Mouse (Mus musculus): ENCODE results near the gene Dnajb14. TPM values are rescaled to one million over a fixed set of nuclear protein-coding genes. Genes with fewer than 3 reads are reported as not detected.

The Dnajb14 gene
- polyA plus RNA-seq, 1 experiment from 2014 or later = 12.1 TPM

GRCm38 (mm10) chr3:137918932-137919311 lies 51.4 kb downstream of the Dnajb14 start:
- Histone ChIP-seq H3K9ac (ENCODE audit: low read depth, low read length) (peak overlapping the region; percentile 64), H3K4me3 (replicated peaks; ENCODE audit: low read depth, low read length) (peak overlapping the region; percentile 65), H3K9me3 (replicated peaks; ENCODE audit: low read length) (no peaks in the 10 kb centered on the region), H3K4me1 (replicated peaks; ENCODE audit: insufficient read depth, low read length) (no peaks in the 10 kb centered on the region; the same call in 1 of the 2 replicates), H3K4me2 (ENCODE audit: low read length) (peak overlapping the region; percentile 73), H3K27me3 (ENCODE audit: insufficient read depth, low read length) (no peaks in the 10 kb centered on the region), H3K36me3 (ENCODE audit: insufficient read depth, low read length) (peaks cover 10% of the 10 kb centered on the region), H3K27ac (peak overlapping the region; percentile 87)
- ATAC-seq (replicated peaks; ENCODE audit: low FRiP score, low read depth) (peak; percentile 53), DNase-seq (ENCODE audit: low spot score) (no peak)
- 16% methylated on average over 6 of the region's 6 CpGs for WGBS
- TF ChIP-seq CTCF (IDR thresholded peaks at IDR 0.05; ENCODE audit: low read depth) = no peak

GRCm38 (mm10) chr3:137919398-137919797 lies 51.9 kb downstream of the Dnajb14 start:
- no peaks in the 10 kb centered on the region for H3K27me3 ChIP-seq (ENCODE audit: insufficient read depth, low read length)
- DNase-seq (ENCODE audit: low spot score) = no peak
- H3K27ac ChIP-seq = no peak overlapping the region
- peaks cover 11% of the 10 kb centered on the region for H3K36me3 ChIP-seq (ENCODE audit: insufficient read depth, low read length)
- no peaks in the 10 kb centered on the region for H3K9me3 ChIP-seq (replicated peaks; ENCODE audit: low read length)
- WGBS = 83% methylated on average over 7 of the region's 7 CpGs
- no peak for ATAC-seq (replicated peaks; ENCODE audit: low FRiP score, low read depth)
- H3K4me1 ChIP-seq (replicated peaks; ENCODE audit: insufficient read depth, low read length) = no peaks in the 10 kb centered on the region; the same call in 1 of the 2 replicates
- TF ChIP-seq CTCF (IDR thresholded peaks at IDR 0.05; ENCODE audit: low read depth) = no peak
- 0 out of 2 replicates have a peak overlapping the region, but pooled peaks have one; percentile 64 for H3K9ac ChIP-seq (ENCODE audit: low read depth, low read length)
- peak overlapping the region; percentile 65 for H3K4me3 ChIP-seq (replicated peaks; ENCODE audit: low read depth, low read length)
- peak overlapping the region; percentile 73 for H3K4me2 ChIP-seq (ENCODE audit: low read length)

- Histone ChIP-seq H3K4me1 (replicated peaks; ENCODE audit: insufficient read depth, low read length) (no peaks in the 10 kb centered on the region; the same call in 1 of the 2 replicates), H3K9ac (ENCODE audit: low read depth, low read length) (no peak overlapping the region), H3K4me3 (replicated peaks; ENCODE audit: low read depth, low read length) (no peak overlapping the region), H3K4me2 (ENCODE audit: low read length) (no peak overlapping the region), H3K27me3 (ENCODE audit: insufficient read depth, low read length) (no peaks in the 10 kb centered on the region), H3K9me3 (replicated peaks; ENCODE audit: low read length) (no peaks in the 10 kb centered on the region), H3K36me3 (ENCODE audit: insufficient read depth, low read length) (peaks cover 11% of the 10 kb centered on the region), H3K27ac (no peak overlapping the region)
- ATAC-seq (replicated peaks; ENCODE audit: low FRiP score, low read depth) (no peak), DNase-seq (ENCODE audit: low spot score) (no peak)
- WGBS = 86% methylated on average over 4 of the region's 4 CpGs
- TF ChIP-seq CTCF (IDR thresholded peaks at IDR 0.05; ENCODE audit: low read depth) = no peak
Measured at GRCm38 (mm10) chr3:137920594-137920993, 53.1 kb downstream of the Dnajb14 start.

- Histone ChIP-seq H3K27me3 (ENCODE audit: insufficient read depth, low read length) (no peaks in the 10 kb centered on the region), H3K9me3 (replicated peaks; ENCODE audit: low read length) (no peaks in the 10 kb centered on the region), H3K27ac (no peak overlapping the region), H3K9ac (ENCODE audit: low read depth, low read length) (no peak overlapping the region), H3K4me2 (ENCODE audit: low read length) (no peak overlapping the region), H3K36me3 (ENCODE audit: insufficient read depth, low read length) (peaks cover 18% of the 10 kb centered on the region), H3K4me1 (replicated peaks; ENCODE audit: insufficient read depth, low read length) (no peaks in the 10 kb centered on the region), H3K4me3 (replicated peaks; ENCODE audit: low read depth, low read length) (no peak overlapping the region)
- ATAC-seq (replicated peaks; ENCODE audit: low FRiP score, low read depth) (no peak), DNase-seq (ENCODE audit: low spot score) (no peak)
- no peak for TF ChIP-seq CTCF (IDR thresholded peaks at IDR 0.05; ENCODE audit: low read depth)
- 94% methylated on average over 4 of the region's 4 CpGs for WGBS
Measured at GRCm38 (mm10) chr3:137927010-137927409, 59.5 kb downstream of the Dnajb14 start.

GRCm38 (mm10) chr3:137929940-137930339 lies 62.5 kb downstream of the Dnajb14 start:
- ATAC-seq (replicated peaks; ENCODE audit: low FRiP score, low read depth) (no peak), DNase-seq (ENCODE audit: low spot score) (no peak)
- no peaks in the 10 kb centered on the region for H3K27me3 ChIP-seq (ENCODE audit: insufficient read depth, low read length)
- H3K4me2 ChIP-seq (ENCODE audit: low read length) = no peak overlapping the region
- H3K4me3 ChIP-seq (replicated peaks; ENCODE audit: low read depth, low read length) = no peak overlapping the region
- H3K36me3 ChIP-seq (ENCODE audit: insufficient read depth, low read length) = peaks cover 12% of the 10 kb centered on the region
- TF ChIP-seq CTCF (IDR thresholded peaks at IDR 0.05; ENCODE audit: low read depth) = no peak
- H3K9me3 ChIP-seq (replicated peaks; ENCODE audit: low read length) = no peaks in the 10 kb centered on the region
- no peaks in the 10 kb centered on the region for H3K4me1 ChIP-seq (replicated peaks; ENCODE audit: insufficient read depth, low read length)
- no peak overlapping the region for H3K9ac ChIP-seq (ENCODE audit: low read depth, low read length)
- 85% methylated on average over 3 of the region's 3 CpGs for WGBS
- no peak overlapping the region for H3K27ac ChIP-seq

GRCm38 (mm10) chr3:137932748-137933147 lies 65.3 kb downstream of the Dnajb14 start:
- Histone ChIP-seq H3K9me3 (replicated peaks; ENCODE audit: low read length) (no peaks in the 10 kb centered on the region), H3K4me2 (ENCODE audit: low read length) (no peak overlapping the region), H3K4me1 (replicated peaks; ENCODE audit: insufficient read depth, low read length) (no peaks in the 10 kb centered on the region), H3K27ac (no peak overlapping the region), H3K9ac (ENCODE audit: low read depth, low read length) (no peak overlapping the region), H3K4me3 (replicated peaks; ENCODE audit: low read depth, low read length) (no peak overlapping the region), H3K36me3 (ENCODE audit: insufficient read depth, low read length) (peaks cover 6% of the 10 kb centered on the region), H3K27me3 (ENCODE audit: insufficient read depth, low read length) (no peaks in the 10 kb centered on the region)
- peak; percentile 66 for DNase-seq (ENCODE audit: low spot score)
- ATAC-seq (replicated peaks; ENCODE audit: low FRiP score, low read depth) = peak; percentile 76
- TF ChIP-seq CTCF (IDR thresholded peaks at IDR 0.05; ENCODE audit: low read depth) = no peak
- 29% methylated on average over 7 of the region's 7 CpGs for WGBS

- Histone ChIP-seq H3K27ac (no peak overlapping the region), H3K27me3 (ENCODE audit: insufficient read depth, low read length) (no peaks in the 10 kb centered on the region), H3K9me3 (replicated peaks; ENCODE audit: low read length) (no peaks in the 10 kb centered on the region), H3K4me3 (replicated peaks; ENCODE audit: low read depth, low read length) (no peak overlapping the region), H3K4me2 (ENCODE audit: low read length) (no peak overlapping the region), H3K4me1 (replicated peaks; ENCODE audit: insufficient read depth, low read length) (no peaks in the 10 kb centered on the region), H3K9ac (ENCODE audit: low read depth, low read length) (no peak overlapping the region), H3K36me3 (ENCODE audit: insufficient read depth, low read length) (peaks cover 3% of the 10 kb centered on the region)
- no peak for ATAC-seq (replicated peaks; ENCODE audit: low FRiP score, low read depth)
- whole genome bisulfite sequencing = 54% methylated on average over 3 of the region's 3 CpGs
- TF ChIP-seq CTCF (IDR thresholded peaks at IDR 0.05; ENCODE audit: low read depth) = no peak
- DNase-seq (ENCODE audit: low spot score) = peak; percentile 27
Measured at GRCm38 (mm10) chr3:137933986-137934385, 66.5 kb downstream of the Dnajb14 start.
